Mouse (Mus musculus): ENCODE results near the gene Gm7075. TPM values are rescaled to one million over a fixed set of nuclear protein-coding genes. Genes with fewer than 3 reads are reported as not detected.
"Not testable (repeated sequence)": the region's sequence is repeated elsewhere in the genome, so short reads cannot be mapped to it uniquely, and the experiment has no call there.

Gene Gm7075
- polyA plus RNA-seq (2015; fragmentation: Nextera tagmentation; extraction: Ambion mirVana) = not detected in 2 replicates

DNA sequence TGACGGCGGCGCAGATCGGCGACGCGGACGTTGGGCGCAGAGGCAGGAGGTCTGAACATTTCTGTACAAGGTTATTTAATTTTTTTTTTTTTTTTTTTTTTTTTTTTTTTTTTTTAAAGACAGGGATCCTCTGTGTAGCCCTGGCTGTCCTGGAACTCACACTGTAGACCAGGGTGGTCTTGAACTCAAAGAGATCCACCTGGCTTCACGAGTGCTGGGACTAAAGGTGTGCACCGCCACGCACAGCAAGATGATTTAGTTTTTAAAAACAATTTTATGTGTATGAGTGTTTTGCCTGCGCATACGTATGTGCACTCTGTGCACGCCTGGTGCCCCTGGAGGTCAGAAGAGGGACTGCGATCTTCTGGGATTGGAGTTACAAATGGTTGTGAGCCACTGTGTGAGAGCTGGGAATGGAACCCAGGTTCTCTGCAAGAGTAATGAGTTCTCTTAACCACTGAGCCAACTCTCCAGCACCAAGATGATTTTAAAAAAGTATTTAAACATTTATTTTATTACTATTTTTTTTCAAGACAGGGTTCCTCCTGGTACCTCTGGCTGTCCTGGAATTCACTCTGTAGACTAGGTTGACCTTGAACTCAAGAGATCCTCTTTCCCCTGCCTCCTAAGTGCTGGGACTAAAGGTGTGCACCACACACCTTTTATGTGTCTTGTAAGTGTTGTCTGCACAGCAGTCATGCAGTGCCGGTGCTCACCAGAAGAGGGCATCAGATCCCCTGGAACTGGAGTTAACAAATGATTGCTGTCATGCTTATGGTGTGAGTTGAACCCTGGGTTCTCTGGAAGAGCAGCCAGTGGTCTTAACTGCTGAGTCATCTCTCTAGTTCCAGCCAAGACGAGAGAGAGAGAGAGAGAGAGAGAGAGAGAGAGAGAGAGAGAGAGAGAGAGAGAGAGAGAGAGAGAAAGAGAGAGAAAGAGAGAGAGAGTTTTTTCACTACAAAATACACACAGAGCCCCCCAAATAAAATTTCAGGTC lies at the start of gene Gm7075:
Gene Gm7075 (minus strand): TSS at position 51 of the 997 bp plus-strand sequence.
- 89% methylated on average over 18 of the region's 18 CpGs for WGBS
- H3K9me3 ChIP-seq (replicated peaks) = no peaks in the 10 kb centered on the region
- H3K9ac ChIP-seq (replicated peaks) = no peak within 1 kb of the TSS

DNA sequence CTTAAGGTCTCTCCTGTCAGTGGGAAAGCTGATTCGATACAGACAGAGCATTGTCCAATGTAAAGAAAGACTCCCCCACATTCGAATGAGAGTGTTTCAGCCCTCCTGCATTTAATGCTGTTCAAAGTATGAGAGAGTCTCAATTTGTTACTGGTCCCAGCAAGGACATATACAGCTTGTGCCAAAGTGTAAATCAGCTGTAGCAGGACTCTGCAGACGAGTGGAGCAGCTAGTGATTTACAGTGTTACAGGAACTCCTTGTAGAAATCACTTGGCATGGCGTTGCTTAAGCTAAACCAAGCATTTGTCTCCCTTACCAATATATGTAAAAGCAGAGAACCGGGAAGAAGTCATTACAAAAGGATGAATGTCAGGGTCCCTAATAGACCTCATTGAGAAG lies 39.3 kb upstream of the Gm7075 start:
- Histone ChIP-seq H3K4me1 (no peaks in the 10 kb centered on the region), H3K9me3 (replicated peaks) (no peaks in the 10 kb centered on the region), H3K27ac (replicated peaks) (peak overlapping the region; percentile 42; the same call in 1 of the 2 replicates), H3K4me3 (replicated peaks) (no peak overlapping the region), H3K27me3 (replicated peaks) (no peaks in the 10 kb centered on the region), H3K36me3 (no peaks in the 10 kb centered on the region), H3K4me2 (0 out of 2 replicates have a peak overlapping the region, but pooled peaks have one; percentile 1), H3K9ac (replicated peaks) (no peak overlapping the region)
- 28% methylated on average over 5 of the region's 5 CpGs for WGBS
- peak; percentile 72 for ATAC-seq (ENCODE audit: low FRiP score)

More for the DNA sequence above, at the start of gene Gm7075:
- no peak within 1 kb of the TSS for H3K4me2 ChIP-seq
- no peaks in the 10 kb centered on the region for H3K4me1 ChIP-seq
- H3K27me3 ChIP-seq (replicated peaks) = no peaks in the 10 kb centered on the region
- H3K27ac ChIP-seq (replicated peaks) = no peak within 1 kb of the TSS
- ATAC-seq (ENCODE audit: low FRiP score) = no peak
- H3K4me3 ChIP-seq (replicated peaks) = no peak within 1 kb of the TSS
- no peaks in the 10 kb centered on the region for H3K36me3 ChIP-seq

GRCm38 (mm10) chr10:63457292-63458128 lies 35.9 kb upstream of the Gm7075 start:
- Histone ChIP-seq H3K4me2 (peak overlapping the region; percentile 15), H3K27ac (replicated peaks) (peak overlapping the region; percentile 46), H3K9ac (replicated peaks) (no peak overlapping the region), H3K27me3 (replicated peaks) (no peaks in the 10 kb centered on the region), H3K9me3 (replicated peaks) (no peaks in the 10 kb centered on the region), H3K36me3 (no peaks in the 10 kb centered on the region), H3K4me1 (peaks cover 8% of the 10 kb centered on the region), H3K4me3 (replicated peaks) (0 out of 2 replicates have a peak overlapping the region, but pooled peaks have one; percentile 0)
- WGBS = 62% methylated on average over 17 of the region's 17 CpGs
- ATAC-seq (ENCODE audit: low FRiP score) = no peak

DNA sequence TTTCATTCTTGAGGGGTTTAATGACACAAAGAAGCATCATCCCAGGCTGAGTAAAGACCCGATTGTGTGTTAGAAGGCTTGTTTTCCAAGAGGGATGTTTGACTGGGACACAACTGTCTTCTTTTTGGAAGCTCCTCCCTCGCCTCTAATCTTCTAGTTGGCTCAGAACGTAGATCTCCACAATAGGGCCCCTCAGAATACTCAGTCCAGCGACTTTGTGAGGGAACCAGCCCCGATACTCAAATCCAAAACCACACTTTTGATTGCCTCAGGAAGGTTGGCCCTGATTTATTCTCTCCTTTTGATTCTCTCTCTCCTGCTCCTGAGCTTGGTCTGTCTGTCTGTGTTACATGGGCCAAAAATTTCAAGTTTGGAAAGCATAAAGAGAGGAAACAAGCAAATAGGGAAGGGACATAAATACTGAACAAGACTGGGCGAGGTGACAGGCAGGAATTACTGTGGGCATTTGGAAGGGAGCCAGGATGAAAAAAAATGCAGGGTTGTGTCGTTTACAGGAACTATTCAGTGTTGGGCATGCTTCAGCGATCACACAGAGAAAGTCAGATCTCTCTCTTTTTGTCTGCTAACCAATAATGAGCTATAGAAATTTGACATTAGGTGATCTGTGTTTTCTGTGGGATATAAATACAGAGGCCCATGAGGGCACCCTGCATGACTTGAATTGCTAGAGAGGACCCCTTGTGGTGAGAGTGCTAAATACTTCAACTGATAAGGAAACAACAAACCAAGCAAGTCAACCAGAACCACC lies 33.7 kb upstream of the Gm7075 start:
- peak; percentile 78 for ATAC-seq (ENCODE audit: low FRiP score)
- peaks cover 8% of the 10 kb centered on the region for H3K4me1 ChIP-seq
- H3K4me3 ChIP-seq (replicated peaks) = no peak overlapping the region
- no peaks in the 10 kb centered on the region for H3K36me3 ChIP-seq
- H3K9ac ChIP-seq (replicated peaks) = no peak overlapping the region
- 26% methylated on average over 8 of the region's 8 CpGs for WGBS
- no peaks in the 10 kb centered on the region for H3K27me3 ChIP-seq (replicated peaks)
- no peaks in the 10 kb centered on the region for H3K9me3 ChIP-seq (replicated peaks)
- H3K27ac ChIP-seq (replicated peaks) = peak overlapping the region; percentile 66
- H3K4me2 ChIP-seq = no peak overlapping the region

- no peak overlapping the region for H3K9ac ChIP-seq (replicated peaks)
- H3K27ac ChIP-seq (replicated peaks) = no peak overlapping the region
- H3K4me1 ChIP-seq = peaks cover 8% of the 10 kb centered on the region
- WGBS = 92% methylated on average over 4 of the region's 4 CpGs
- no peak overlapping the region for H3K4me2 ChIP-seq
- H3K27me3 ChIP-seq (replicated peaks) = no peaks in the 10 kb centered on the region
- no peaks in the 10 kb centered on the region for H3K36me3 ChIP-seq
- no peak for ATAC-seq (ENCODE audit: low FRiP score)
- H3K4me3 ChIP-seq (replicated peaks) = no peak overlapping the region
- H3K9me3 ChIP-seq (replicated peaks) = no peaks in the 10 kb centered on the region
Measured at GRCm38 (mm10) chr10:63453926-63454325, 32.3 kb upstream of the Gm7075 start.

DNA sequence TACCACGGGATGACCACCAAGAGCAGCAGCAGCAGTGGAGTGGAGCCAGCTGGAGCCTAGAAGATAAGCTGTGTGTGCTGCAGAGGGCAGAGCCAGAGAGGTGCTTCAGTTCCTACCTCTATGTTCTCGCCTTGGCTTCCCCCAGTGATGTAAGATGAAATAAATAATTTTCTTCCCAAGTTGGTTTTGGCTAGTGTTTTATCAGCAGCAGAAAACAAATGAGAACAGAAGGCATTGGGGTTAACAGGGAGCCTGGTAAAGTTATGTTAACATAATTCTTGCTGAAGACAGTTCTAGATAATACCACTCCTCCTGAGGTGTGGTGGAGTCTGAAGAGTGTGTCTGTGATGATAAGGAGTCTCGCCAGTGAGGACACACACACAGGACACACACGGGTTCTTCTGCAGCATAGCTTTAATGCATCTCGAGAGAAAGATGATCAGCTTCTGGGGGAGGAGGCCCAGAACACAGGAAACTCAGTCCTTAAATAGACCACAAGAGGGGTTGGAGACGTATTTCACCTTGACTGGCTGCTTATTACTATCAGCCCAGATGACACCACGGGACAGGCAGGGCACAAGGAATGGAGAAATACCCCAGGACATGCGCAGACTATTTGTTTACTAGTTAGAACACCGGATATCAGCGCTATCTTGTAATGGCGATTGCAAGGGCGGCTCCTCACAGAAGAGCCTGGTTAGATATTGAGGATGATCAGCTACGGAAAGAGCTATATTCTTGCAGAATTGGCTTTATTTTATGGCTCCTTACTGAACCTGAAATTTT lies 23.2 kb upstream of the Gm7075 start:
- H3K27ac ChIP-seq (replicated peaks); H3K4me2 ChIP-seq; H3K4me3 ChIP-seq (replicated peaks); H3K36me3 ChIP-seq; ATAC-seq (ENCODE audit: low FRiP score); H3K4me1 ChIP-seq; H3K9me3 ChIP-seq (replicated peaks); H3K9ac ChIP-seq (replicated peaks); H3K27me3 ChIP-seq (replicated peaks): not testable (repeated sequence)
- 93% methylated on average over 13 of the region's 13 CpGs for WGBS

- H3K9ac ChIP-seq (replicated peaks) = no peak overlapping the region
- 73% methylated on average over 7 of the region's 7 CpGs for WGBS
- no peak for ATAC-seq (ENCODE audit: low FRiP score)
Measured at GRCm38 (mm10) chr10:63439694-63440228, 18.2 kb upstream of the Gm7075 start.

DNA sequence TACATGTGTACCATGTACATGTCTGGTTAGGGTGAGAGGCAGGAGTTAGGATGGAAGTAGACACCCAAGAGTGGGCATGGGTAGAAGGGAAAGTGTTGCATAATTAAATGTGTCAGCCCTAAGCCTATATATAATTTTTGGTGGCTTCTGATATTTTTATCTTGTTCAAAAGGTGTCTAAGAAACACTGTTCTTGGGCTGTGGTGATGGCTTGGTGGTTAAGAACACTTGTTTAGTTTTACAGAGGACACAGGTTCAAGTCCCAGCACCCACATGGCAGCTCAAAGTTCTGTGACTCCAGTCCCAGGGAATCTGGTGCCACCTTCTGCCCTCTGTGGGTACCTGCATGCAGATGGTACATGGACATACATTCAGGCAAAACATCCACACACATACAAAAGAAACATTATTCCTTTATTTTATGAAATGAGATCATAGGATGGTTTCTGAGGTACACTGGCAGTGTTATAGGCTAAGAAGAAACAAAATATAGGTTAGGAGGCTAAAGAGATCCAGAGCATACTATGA lies 17.2 kb upstream of the Gm7075 start:
- H3K9me3 ChIP-seq (replicated peaks) = no peaks in the 10 kb centered on the region
- H3K9ac ChIP-seq (replicated peaks) = no peak overlapping the region
- no peaks in the 10 kb centered on the region for H3K4me1 ChIP-seq
- no peak overlapping the region for H3K4me2 ChIP-seq
- no peak overlapping the region for H3K27ac ChIP-seq (replicated peaks)
- H3K4me3 ChIP-seq (replicated peaks) = no peak overlapping the region
- H3K36me3 ChIP-seq = no peaks in the 10 kb centered on the region
- H3K27me3 ChIP-seq (replicated peaks) = no peaks in the 10 kb centered on the region
- ATAC-seq (ENCODE audit: low FRiP score) = no peak

More at GRCm38 (mm10) chr10:63439694-63440228, 18.2 kb upstream of the Gm7075 start:
- Histone ChIP-seq H3K4me3 (replicated peaks) (no peak overlapping the region), H3K4me1 (no peaks in the 10 kb centered on the region), H3K27ac (replicated peaks) (no peak overlapping the region), H3K27me3 (replicated peaks) (no peaks in the 10 kb centered on the region), H3K4me2 (no peak overlapping the region), H3K9me3 (replicated peaks) (no peaks in the 10 kb centered on the region), H3K36me3 (no peaks in the 10 kb centered on the region)

GRCm38 (mm10) chr10:63432887-63433286 lies 11.3 kb upstream of the Gm7075 start:
- Histone ChIP-seq H3K9ac (replicated peaks) (no peak overlapping the region), H3K27ac (replicated peaks) (no peak overlapping the region), H3K27me3 (replicated peaks) (no peaks in the 10 kb centered on the region), H3K9me3 (replicated peaks) (no peaks in the 10 kb centered on the region), H3K4me3 (replicated peaks) (no peak overlapping the region), H3K4me2 (no peak overlapping the region), H3K4me1 (peaks cover 6% of the 10 kb centered on the region; the same call in 1 of the 2 replicates), H3K36me3 (no peaks in the 10 kb centered on the region)
- no peak for ATAC-seq (ENCODE audit: low FRiP score)
- WGBS = 95% methylated on average over 2 of the region's 2 CpGs

DNA sequence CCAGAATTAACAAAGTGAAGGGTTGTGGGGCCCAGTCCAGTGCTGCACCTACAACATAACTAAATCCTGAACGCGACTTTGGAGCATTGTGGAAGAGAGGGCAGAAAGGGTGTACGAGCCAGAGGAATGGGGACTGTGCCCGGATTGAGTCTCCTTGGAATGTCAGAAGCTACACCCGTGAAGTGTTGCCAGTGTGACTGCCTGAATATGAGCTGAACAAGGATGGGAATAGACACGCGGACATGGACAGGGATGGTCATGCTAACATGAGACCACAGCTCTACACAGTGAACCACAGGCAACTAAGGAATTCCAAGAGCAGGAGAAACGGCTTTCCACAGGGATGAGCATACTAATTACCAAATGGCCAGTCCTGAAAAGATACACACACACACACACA lies 10.5 kb upstream of the Gm7075 start:
- H3K27ac ChIP-seq (replicated peaks) = no peak overlapping the region
- H3K9ac ChIP-seq (replicated peaks) = no peak overlapping the region
- H3K4me1 ChIP-seq = peaks cover 6% of the 10 kb centered on the region; the same call in 1 of the 2 replicates
- no peak for ATAC-seq (ENCODE audit: low FRiP score)
- 92% methylated on average over 8 of the region's 8 CpGs for WGBS
- no peaks in the 10 kb centered on the region for H3K36me3 ChIP-seq
- H3K4me3 ChIP-seq (replicated peaks) = no peak overlapping the region
- H3K27me3 ChIP-seq (replicated peaks) = no peaks in the 10 kb centered on the region
- no peak overlapping the region for H3K4me2 ChIP-seq
- no peaks in the 10 kb centered on the region for H3K9me3 ChIP-seq (replicated peaks)
